Mouse (Mus musculus): ENCODE measurements around the gene Efna1. TPM values are rescaled to one million over a fixed set of nuclear protein-coding genes. Genes with fewer than 3 reads are reported as not detected.

Gene Efna1
- total and polyA plus RNA-seq, 3 experiments, result not detected

- peak; percentile 99 for TF ChIP-seq ELF1 (IDR thresholded peaks at IDR 0.05; ENCODE audit: low read depth, low read length)
- no peak; the same call in 1 of the 2 replicates for TF ChIP-seq ETS1 (IDR thresholded peaks at IDR 0.05; ENCODE audit: low read depth, low read length)
Measured at GRCm38 (mm10) chr3:89266439-89266893, 14.5 kb downstream of the Efna1 start (continued).

GRCm38 (mm10) chr3:89262417-89262816, 18.5 kb downstream of the Efna1 start:
- Histone ChIP-seq H3K27ac (ENCODE audit: control insufficient read depth, low read depth, low read length) (no peak overlapping the region), H3K36me3 (ENCODE audit: control insufficient read depth in 1 of 2, insufficient read depth in 2 of 2, low read length in 2 of 2) (peaks cover 0 to 7% of the 10 kb centered on the region in 2 experiments; a peak in 2 of 4 replicates), H3K4me3 (ENCODE audit: control insufficient read depth in 1 of 2, insufficient read depth in 1 of 2, low read depth in 2 of 2, low read length in 2 of 2) (no peak overlapping the region), H3K9me3 (replicated peaks; ENCODE audit: insufficient read depth, low read length) (no peaks in the 10 kb centered on the region), H3K27me3 (ENCODE audit: control insufficient read depth in 1 of 2, insufficient read depth in 2 of 2, low read length in 2 of 2) (peaks cover 45 to 64% of the 10 kb centered on the region in 2 experiments), H3K79me2 (ENCODE audit: control insufficient read depth, insufficient read depth, low read length, poor library complexity) (peaks cover 4% of the 10 kb centered on the region; the same call in 1 of the 2 replicates), H3K4me1 (ENCODE audit: control insufficient read depth in 1 of 2, insufficient read depth in 2 of 2, low read length in 2 of 2) (peaks cover 0 to 7% of the 10 kb centered on the region in 2 experiments; a peak in 1 of 4 replicates), H3K9ac (ENCODE audit: control insufficient read depth, low read depth, low read length, poor library complexity, severe bottlenecking) (no peak overlapping the region)
- TF ChIP-seq UBTF (IDR thresholded peaks at IDR 0.05; ENCODE audit: borderline replicate concordance, insufficient read depth, low read depth, low read length) (no peak), POLR2AphosphoS5 (IDR thresholded peaks at IDR 0.05; ENCODE audit: borderline replicate concordance, low read depth, low read length) (no peak), TBP (IDR thresholded peaks at IDR 0.05; ENCODE audit: low read depth, low read length) (no peak), ETS1 (IDR thresholded peaks at IDR 0.05; ENCODE audit: low read depth, low read length) (no peak), ZC3H11A (IDR thresholded peaks at IDR 0.05; ENCODE audit: low read depth, low read length) (no peak), MYB (IDR thresholded peaks at IDR 0.05; ENCODE audit: low read depth, low read length) (no peak), ZNF384 (IDR thresholded peaks at IDR 0.05; ENCODE audit: low read depth, low read length) (no peak), SMC3 (IDR thresholded peaks at IDR 0.05; ENCODE audit: low read depth, low read length) (no peak), E2F4 (IDR thresholded peaks at IDR 0.05; ENCODE audit: borderline replicate concordance, low read depth, low read length) (no peak), POLR2A (IDR thresholded peaks at IDR 0.05; ENCODE audit: control insufficient read depth in 1 of 2, insufficient read depth in 1 of 2, low read depth in 1 of 2, low read length in 2 of 2, poor library complexity in 1 of 2) (no peak), MXI1 (IDR thresholded peaks at IDR 0.05; ENCODE audit: low read depth, low read length) (no peak), MAX (IDR thresholded peaks at IDR 0.05; ENCODE audit: low read length) (no peak), GABPA (IDR thresholded peaks at IDR 0.05; ENCODE audit: low read depth, low read length) (no peak), HCFC1 (IDR thresholded peaks at IDR 0.05; ENCODE audit: low read depth, low read length) (no peak), CHD1 (IDR thresholded peaks at IDR 0.05; ENCODE audit: low read depth, low read length) (no peak), EP300 (IDR thresholded peaks at IDR 0.05; ENCODE audit: low read depth in 1 of 2, low read length in 2 of 2) (no peak), GATA1 (IDR thresholded peaks at IDR 0.05; ENCODE audit: low read depth, low read length) (no peak), TCF12 (IDR thresholded peaks at IDR 0.05; ENCODE audit: low read depth, low read length) (no peak)
- DNase-seq (ENCODE audit: low read depth, low spot score), result no peak

DNA sequence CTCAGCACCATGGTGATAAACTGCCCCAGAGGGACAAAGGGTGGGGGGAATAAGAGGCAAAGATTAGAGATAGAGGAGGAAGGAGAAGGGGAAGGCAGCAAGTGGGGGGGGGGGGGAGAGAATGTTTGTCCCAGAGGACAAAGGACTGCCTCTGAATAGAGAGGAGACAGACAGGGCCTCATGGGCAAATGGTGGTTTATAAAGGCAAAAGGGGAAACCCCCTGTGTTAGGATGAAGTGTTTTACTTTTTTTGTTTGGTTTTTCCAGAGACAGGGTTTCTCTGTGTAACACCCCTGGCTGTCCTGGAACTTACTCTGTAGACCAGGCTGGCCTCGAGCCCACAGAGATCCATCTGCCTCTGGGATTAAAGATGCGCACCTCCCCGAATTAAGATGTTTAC, 20.7 kb downstream of the Efna1 start:
- no peaks in the 10 kb centered on the region for H3K9me3 ChIP-seq (replicated peaks; ENCODE audit: insufficient read depth, low read length)
- no peaks in the 10 kb centered on the region for H3K79me2 ChIP-seq (ENCODE audit: control insufficient read depth, insufficient read depth, low read length, poor library complexity)
- H3K36me3 ChIP-seq (ENCODE audit: control insufficient read depth in 1 of 2, insufficient read depth in 2 of 2, low read length in 2 of 2), result peaks cover 0 to 2% of the 10 kb centered on the region in 2 experiments; a peak in 1 of 4 replicates
- no peak overlapping the region for H3K9ac ChIP-seq (ENCODE audit: control insufficient read depth, low read depth, low read length, poor library complexity, severe bottlenecking)
- H3K4me1 ChIP-seq (ENCODE audit: control insufficient read depth in 1 of 2, insufficient read depth in 2 of 2, low read length in 2 of 2), result peaks cover 0 to under 1% of the 10 kb centered on the region in 2 experiments; a peak in 1 of 4 replicates
- TF ChIP-seq MAZ (IDR thresholded peaks at IDR 0.05; ENCODE audit: low read depth, low read length), result no peak
- TF ChIP-seq TCF12 (IDR thresholded peaks at IDR 0.05; ENCODE audit: low read depth, low read length), result no peak
- TF ChIP-seq MXI1 (IDR thresholded peaks at IDR 0.05; ENCODE audit: low read depth, low read length), result no peak
- TF ChIP-seq BHLHE40 (IDR thresholded peaks at IDR 0.05; ENCODE audit: borderline replicate concordance, low read depth, low read length), result no peak
- TF ChIP-seq GATA1 (IDR thresholded peaks at IDR 0.05; ENCODE audit: low read depth, low read length), result no peak
- TF ChIP-seq CHD2 (IDR thresholded peaks at IDR 0.05; ENCODE audit: low read length), result no peak
- no peak for DNase-seq (ENCODE audit: low read depth, low spot score)
- H3K27ac ChIP-seq (ENCODE audit: control insufficient read depth, low read depth, low read length), result no peak overlapping the region
- H3K27me3 ChIP-seq (ENCODE audit: control insufficient read depth in 1 of 2, insufficient read depth in 2 of 2, low read length in 2 of 2), result peaks cover 48 to 67% of the 10 kb centered on the region in 2 experiments
- H3K4me3 ChIP-seq (ENCODE audit: control insufficient read depth in 1 of 2, insufficient read depth in 1 of 2, low read depth in 2 of 2, low read length in 2 of 2), result no peak overlapping the region

All from MEL (cell line).